Mouse (Mus musculus) heart, embryonic 15.5 days (tissue): ENCODE measurements around the gene Gm6583. TPM values are rescaled to one million over a fixed set of nuclear protein-coding genes. Genes with fewer than 3 reads are reported as not detected.

Experiments
- ATAC-seq: fragments of 200-750 bp; cut with Nextera tagmentation; replicated peaks from 2 replicates; pipeline ENCODE4 v1.8.0; 2017; ENCODE audit warnings: low read depth, moderate TSS enrichment; ENCODE audit not compliant: insufficient number of reproducible peaks, insufficient read depth, low FRiP score
- H3K27ac ChIP-seq: fragments of 300-500 bp; sonication (generic); 2 replicates; pipeline ENCODE4 v1.5.1; 2015; ENCODE audit warnings: mild to moderate bottlenecking, inconsistent platforms
- H3K27me3 ChIP-seq: fragments of 300-500 bp; sonication (generic); 2 replicates; pipeline ENCODE4 v1.6.1; 2015; ENCODE audit warnings: inconsistent platforms
- H3K36me3 ChIP-seq: fragments of 300-500 bp; sonication (generic); 2 replicates; pipeline ENCODE4 v1.6.1; 2015; ENCODE audit warnings: mild to moderate bottlenecking, inconsistent platforms
- H3K4me1 ChIP-seq: fragments of 300-500 bp; sonication (generic); replicated peaks from 2 replicates; pipeline ENCODE4 v1.6.1; 2015; ENCODE audit warnings: inconsistent platforms
- H3K4me2 ChIP-seq: fragments of 300-500 bp; sonication (generic); 2 replicates; pipeline ENCODE4 v1.6.1; 2015; ENCODE audit warnings: inconsistent platforms, mild to moderate bottlenecking, moderate library complexity
- H3K4me3 ChIP-seq: fragments of 300-500 bp; sonication (generic); 2 replicates; pipeline ENCODE4 v1.5.1; 2015; ENCODE audit warnings: mild to moderate bottlenecking, inconsistent platforms
- H3K9ac ChIP-seq: fragments of 300-500 bp; sonication (generic); 2 replicates; pipeline ENCODE4 v1.6.1; 2015; ENCODE audit warnings: mild to moderate bottlenecking, inconsistent platforms
- H3K9me3 ChIP-seq: fragments of 300-500 bp; sonication (generic); replicated peaks from 2 replicates; pipeline ENCODE4 v1.6.1; 2016; ENCODE audit warnings: inconsistent platforms
- WGBS: fragments of 180-500 bp; shearing (Covaris S2); methylation state at CpG from one replicate; pipeline ENCODE4 v1.1.7; 2015; ENCODE audit warnings: mixed read lengths; 5-methylcytosine and 5-hydroxymethylcytosine counted together
- polyA plus RNA-seq: library from polyadenylated mRNA; unstranded; fragments of >200 nt; fragmentation: Nextera tagmentation; extraction: Ambion mirVana; gene quantifications from 2 replicates; pipeline ENCODE4 v1.2.1, GENCODE M21; 2015

Gene Gm6583
- 0.05 TPM in 1 of 2 replicates, not detected in the other for polyA plus RNA-seq

- no peaks in the 10 kb centered on the region; the same call in 1 of the 2 replicates for H3K4me1 ChIP-seq
- H3K9me3 ChIP-seq, result no peaks in the 10 kb centered on the region
- H3K36me3 ChIP-seq, result peaks cover 9% of the 10 kb centered on the region; the same call in 1 of the 2 replicates
- H3K27me3 ChIP-seq, result no peaks in the 10 kb centered on the region
- H3K9ac ChIP-seq, result no peak within 1 kb of the TSS
- 64% methylated on average over 13 of the region's 13 CpGs for WGBS
- no peak within 1 kb of the TSS for H3K4me3 ChIP-seq
- H3K4me2 ChIP-seq, result no peak within 1 kb of the TSS
- ATAC-seq, result no peak
- H3K27ac ChIP-seq, result no peak within 1 kb of the TSS
Observed at GRCm38 (mm10) chr5:112355910-112356309, at the start of gene Gm6583. Gm6583 (minus strand) TSS chr5:112356033.

GRCm38 (mm10) chr5:112402437-112402836 lies 46.6 kb upstream of the Gm6583 start:
- Histone ChIP-seq H3K4me3 (no peak overlapping the region), H3K27ac (no peak overlapping the region), H3K27me3 (peaks cover 15% of the 10 kb centered on the region; the same call in 1 of the 2 replicates), H3K36me3 (no peaks in the 10 kb centered on the region), H3K4me1 (peaks cover 5% of the 10 kb centered on the region), H3K4me2 (no peak overlapping the region), H3K9ac (no peak overlapping the region), H3K9me3 (no peaks in the 10 kb centered on the region)
- no peak for ATAC-seq
- 55% methylated on average over 3 of the region's 3 CpGs for WGBS

GRCm38 (mm10) chr5:112399284-112399683 lies 43.5 kb upstream of the Gm6583 start:
- Histone ChIP-seq H3K27ac (no peak overlapping the region), H3K36me3 (no peaks in the 10 kb centered on the region), H3K4me2 (no peak overlapping the region), H3K9ac (no peak overlapping the region), H3K9me3 (no peaks in the 10 kb centered on the region), H3K4me3 (no peak overlapping the region), H3K27me3 (peaks cover 38% of the 10 kb centered on the region), H3K4me1 (peaks cover 6% of the 10 kb centered on the region)
- 57% methylated on average over 10 of the region's 10 CpGs for WGBS
- no peak for ATAC-seq

- Histone ChIP-seq H3K4me3 (no peak overlapping the region), H3K27me3 (peaks cover 70% of the 10 kb centered on the region), H3K4me2 (no peak overlapping the region), H3K4me1 (peaks cover 8% of the 10 kb centered on the region), H3K36me3 (no peaks in the 10 kb centered on the region), H3K9ac (no peak overlapping the region), H3K27ac (no peak overlapping the region), H3K9me3 (no peaks in the 10 kb centered on the region)
- ATAC-seq, result no peak
- 70% methylated on average over 18 of the region's 18 CpGs for WGBS
Observed at GRCm38 (mm10) chr5:112396066-112396465, 40.2 kb upstream of the Gm6583 start.

- WGBS, result 2% methylated on average over 54 of the region's 67 CpGs
- Histone ChIP-seq H3K9me3 (no peaks in the 10 kb centered on the region), H3K27ac (no peak within 1 kb of the TSS), H3K4me3 (peak within 1 kb of the TSS; percentile 60), H3K36me3 (no peaks in the 10 kb centered on the region), H3K4me2 (peak within 1 kb of the TSS; percentile 90), H3K4me1 (peaks cover 8% of the 10 kb centered on the region), H3K9ac (peak within 1 kb of the TSS; percentile 54), H3K27me3 (peaks cover 76% of the 10 kb centered on the region)
- ATAC-seq, result peak; percentile 58
Observed at GRCm38 (mm10) chr5:112394779-112395443, 39.1 kb upstream of the Gm6583 start, which contains the start of gene Asphd2. Asphd2 (minus strand) TSS chr5:112394866.

GRCm38 (mm10) chr5:112394415-112394763 lies 38.6 kb upstream of the Gm6583 start:
- Histone ChIP-seq H3K36me3 (no peaks in the 10 kb centered on the region), H3K9me3 (no peaks in the 10 kb centered on the region), H3K9ac (peak overlapping the region; percentile 54), H3K27me3 (peaks cover 78% of the 10 kb centered on the region), H3K4me2 (peak overlapping the region; percentile 90), H3K4me3 (peak overlapping the region; percentile 60), H3K4me1 (peaks cover 8% of the 10 kb centered on the region), H3K27ac (no peak overlapping the region)
- WGBS, result 1% methylated on average over 28 of the region's 28 CpGs
- ATAC-seq, result 0 out of 2 replicates have a peak, but pooled peaks have one; percentile 12

GRCm38 (mm10) chr5:112393741-112394414 lies 38.0 kb upstream of the Gm6583 start:
- 10% methylated on average over 18 of the region's 18 CpGs for WGBS
- Histone ChIP-seq H3K9ac (no peak overlapping the region), H3K4me3 (peak overlapping the region; percentile 60), H3K9me3 (no peaks in the 10 kb centered on the region), H3K4me2 (peak overlapping the region; percentile 90), H3K4me1 (peaks cover 8% of the 10 kb centered on the region), H3K27ac (no peak overlapping the region), H3K36me3 (no peaks in the 10 kb centered on the region), H3K27me3 (peaks cover 84% of the 10 kb centered on the region)
- ATAC-seq, result no peak

- Histone ChIP-seq H3K9me3 (no peaks in the 10 kb centered on the region), H3K27ac (no peak overlapping the region), H3K4me2 (no peak overlapping the region), H3K36me3 (no peaks in the 10 kb centered on the region), H3K4me3 (no peak overlapping the region), H3K4me1 (peaks cover 8% of the 10 kb centered on the region), H3K9ac (no peak overlapping the region), H3K27me3 (peaks cover 78% of the 10 kb centered on the region)
- whole genome bisulfite sequencing, result 51% methylated on average over 27 of the region's 27 CpGs
- ATAC-seq, result no peak
Observed at GRCm38 (mm10) chr5:112391676-112392323, 36.0 kb upstream of the Gm6583 start.

GRCm38 (mm10) chr5:112391002-112391401 lies 35.2 kb upstream of the Gm6583 start:
- no peak overlapping the region for H3K9ac ChIP-seq
- no peaks in the 10 kb centered on the region for H3K9me3 ChIP-seq
- no peak overlapping the region for H3K4me3 ChIP-seq
- no peak overlapping the region for H3K4me2 ChIP-seq
- H3K27ac ChIP-seq, result no peak overlapping the region
- peaks cover 71% of the 10 kb centered on the region for H3K27me3 ChIP-seq
- 46% methylated on average over 16 of the region's 16 CpGs for WGBS
- H3K36me3 ChIP-seq, result no peaks in the 10 kb centered on the region
- ATAC-seq, result no peak
- H3K4me1 ChIP-seq, result peaks cover 8% of the 10 kb centered on the region

- Histone ChIP-seq H3K4me2 (no peak overlapping the region), H3K9ac (no peak overlapping the region), H3K4me3 (no peak overlapping the region), H3K36me3 (no peaks in the 10 kb centered on the region), H3K4me1 (peaks cover 3% of the 10 kb centered on the region), H3K27me3 (peaks cover 55% of the 10 kb centered on the region), H3K27ac (no peak overlapping the region), H3K9me3 (no peaks in the 10 kb centered on the region)
- no peak for ATAC-seq
- WGBS, result 71% methylated on average over 9 of the region's 9 CpGs
Observed at GRCm38 (mm10) chr5:112389352-112389751, 33.5 kb upstream of the Gm6583 start.

- Histone ChIP-seq H3K9ac (no peak overlapping the region), H3K27me3 (peaks cover 21% of the 10 kb centered on the region), H3K27ac (no peak overlapping the region), H3K4me1 (no peaks in the 10 kb centered on the region), H3K4me2 (no peak overlapping the region), H3K36me3 (no peaks in the 10 kb centered on the region), H3K9me3 (no peaks in the 10 kb centered on the region), H3K4me3 (no peak overlapping the region)
- ATAC-seq, result no peak
- 56% methylated on average over 2 of the region's 2 CpGs for WGBS
Observed at GRCm38 (mm10) chr5:112385973-112386372, 30.1 kb upstream of the Gm6583 start.
